Mouse (Mus musculus) megakaryocyte-erythroid progenitor cell, adult 5-6 weeks (primary cell): ENCODE data around the gene Pde9a. TPM values are rescaled to one million over a fixed set of nuclear protein-coding genes. Genes with fewer than 3 reads are reported as not detected.

Source experiments
- ATAC-seq: replicated peaks from 2 replicates; pipeline ENCODE4 v1.8.0; 2016; ENCODE audit warnings: mild to moderate bottlenecking, inconsistent platforms; ENCODE audit not compliant: severe bottlenecking, poor library complexity, low FRiP score, low TSS enrichment
- total RNA-seq, 2 experiments: library from RNA; stranded (forward) in 1 of 2; stranded (reverse) in 1 of 2; fragments of 200-1000, 215-1000 nt in 1 of 2; fragments of >200 nt in 1 of 2; fragmentation: Nextera tagmentation in 1 of 2; gene quantifications; 2 replicates each; pipeline ENCODE4 v1.2.3; 2014 to 2017

Gene Pde9a
- total RNA-seq, 2 experiments from 2014 or later: 1.4 TPM; not detected in 1

DNA sequence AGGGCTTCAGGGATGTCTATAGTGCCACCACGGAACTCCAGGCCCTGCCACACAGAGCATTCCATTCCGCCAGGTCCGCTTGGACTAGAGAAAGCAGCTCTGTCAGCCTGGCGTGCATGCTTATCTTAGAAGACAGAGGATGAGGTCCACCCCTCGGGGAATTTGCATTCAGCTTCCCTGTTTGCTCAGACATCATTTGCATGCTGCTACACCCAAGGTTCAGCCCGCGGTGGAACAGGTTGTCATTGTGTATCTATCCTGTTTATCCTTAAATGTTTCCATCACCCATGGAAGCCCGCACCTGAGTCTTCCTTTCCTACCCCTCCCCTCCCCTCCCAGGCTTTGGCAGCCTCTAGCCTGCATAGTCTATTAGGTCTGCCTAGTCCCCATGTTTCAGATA is 38.8 kb downstream of the Pde9a start:
- ATAC-seq: no peak

GRCm38 (mm10) chr17:31425827-31426698 is 40.1 kb downstream of the Pde9a start:
- no peak for ATAC-seq

DNA sequence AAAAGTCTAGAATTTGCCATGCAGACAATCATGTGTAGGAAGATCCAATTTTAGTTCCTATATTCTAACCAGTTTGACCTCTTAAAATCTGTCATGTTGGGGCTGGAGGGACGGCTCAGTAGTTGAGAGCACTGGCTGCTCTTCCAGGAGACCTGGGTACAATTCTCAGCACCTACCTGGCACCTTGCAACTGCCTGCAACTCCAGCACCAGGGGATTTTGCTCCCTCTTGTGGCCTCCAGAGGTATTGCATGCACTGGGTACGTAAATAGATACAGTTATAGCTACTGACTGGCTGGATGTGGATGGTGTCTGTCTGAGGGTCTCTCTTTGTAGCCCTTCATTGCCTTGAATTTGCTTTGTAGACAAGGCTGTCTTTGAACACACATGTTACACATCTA is 43.4 kb downstream of the Pde9a start:
- no peak for ATAC-seq

- ATAC-seq: no peak
Measured at GRCm38 (mm10) chr17:31432878-31433281, 46.9 kb downstream of the Pde9a start.

DNA sequence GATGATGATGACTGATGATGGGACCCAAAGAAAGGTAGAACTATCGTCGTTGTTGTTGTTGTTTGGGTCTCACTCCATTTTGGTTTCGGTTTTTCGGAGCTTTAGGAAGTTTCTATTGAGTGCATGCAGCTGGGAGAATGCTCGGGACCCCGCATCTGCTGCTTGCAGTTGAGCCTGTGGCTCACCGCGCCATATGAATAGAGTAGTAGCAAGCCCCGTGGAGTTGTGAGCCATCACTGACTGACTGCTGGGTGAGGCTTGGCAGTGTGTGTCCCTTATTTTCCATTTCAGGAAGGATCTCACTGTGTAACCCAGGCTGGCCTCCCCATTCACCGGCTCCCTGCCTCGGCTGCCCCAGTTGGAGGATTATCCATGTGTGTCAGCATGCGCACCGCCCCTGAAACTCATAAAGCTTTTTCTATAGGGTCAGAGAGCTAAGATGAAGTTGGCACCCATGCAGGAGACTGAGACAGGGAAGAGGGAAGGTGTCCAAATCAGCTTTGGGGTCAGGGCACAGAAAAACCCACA is 47.5 kb downstream of the Pde9a start:
- ATAC-seq: no peak

DNA sequence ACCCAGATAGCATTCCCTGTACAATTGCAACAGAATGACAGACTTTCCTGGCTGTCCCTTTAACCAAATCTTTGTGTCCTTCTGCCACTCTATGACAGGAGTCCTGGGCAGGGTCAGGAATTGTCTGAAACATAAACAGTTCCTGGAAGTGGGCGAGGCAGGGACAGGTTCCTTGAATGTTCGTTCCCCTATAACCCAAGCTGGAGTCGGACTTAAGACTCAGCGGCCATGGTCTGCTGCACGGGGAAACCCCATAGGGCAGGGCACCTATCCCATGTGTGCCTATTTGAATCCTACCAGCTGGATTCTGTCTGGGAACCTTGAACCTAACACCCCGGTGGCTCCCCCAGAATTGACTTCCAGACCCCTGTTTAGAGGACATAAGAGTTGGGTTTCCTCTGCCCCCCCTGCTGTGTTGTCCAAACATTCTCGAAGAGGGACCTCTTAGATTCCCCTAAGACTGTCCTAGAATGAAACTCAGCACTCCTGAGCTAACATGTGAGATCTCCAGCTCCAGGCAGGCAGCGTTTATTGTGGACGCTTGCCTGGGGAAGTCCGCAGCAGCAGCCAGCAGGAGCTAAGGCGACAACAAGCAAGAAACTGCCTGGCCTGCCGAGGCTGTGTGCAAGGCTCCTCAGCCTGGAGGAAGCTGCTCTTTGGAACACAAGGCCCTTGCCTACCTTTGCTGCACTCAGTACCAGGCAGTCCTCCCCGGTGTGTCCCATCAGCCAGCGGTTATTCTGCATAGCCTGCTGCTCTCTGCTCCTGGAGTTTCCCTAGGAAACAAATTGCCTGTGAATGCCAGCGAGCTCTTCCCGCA is 48.2 kb downstream of the Pde9a start:
- ATAC-seq: no peak

DNA sequence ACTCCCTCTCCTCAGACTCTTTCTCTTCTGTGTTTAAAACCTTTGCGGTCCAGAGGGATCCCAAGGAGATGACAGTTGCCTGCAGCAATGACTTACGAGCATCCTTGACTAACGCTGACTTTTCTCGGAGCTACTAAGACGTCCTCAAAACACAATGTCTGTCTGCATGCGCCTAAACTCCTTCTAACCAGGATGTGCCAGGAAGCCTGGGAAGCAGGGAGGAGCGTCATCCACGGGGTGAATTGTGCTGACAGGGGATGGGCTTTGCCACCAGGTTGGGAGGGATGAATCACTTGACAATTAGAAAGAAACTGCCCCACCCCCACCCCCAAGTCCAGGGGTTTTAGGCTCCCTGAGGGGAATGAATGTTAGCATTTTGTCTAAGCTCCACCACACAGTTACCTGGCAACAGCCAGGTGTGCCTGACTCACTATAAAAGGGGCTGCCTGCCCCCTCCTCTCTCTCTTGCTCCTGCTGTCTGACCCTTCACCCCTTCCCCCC is 48.9 kb downstream of the Pde9a start:
- no peak for ATAC-seq

DNA sequence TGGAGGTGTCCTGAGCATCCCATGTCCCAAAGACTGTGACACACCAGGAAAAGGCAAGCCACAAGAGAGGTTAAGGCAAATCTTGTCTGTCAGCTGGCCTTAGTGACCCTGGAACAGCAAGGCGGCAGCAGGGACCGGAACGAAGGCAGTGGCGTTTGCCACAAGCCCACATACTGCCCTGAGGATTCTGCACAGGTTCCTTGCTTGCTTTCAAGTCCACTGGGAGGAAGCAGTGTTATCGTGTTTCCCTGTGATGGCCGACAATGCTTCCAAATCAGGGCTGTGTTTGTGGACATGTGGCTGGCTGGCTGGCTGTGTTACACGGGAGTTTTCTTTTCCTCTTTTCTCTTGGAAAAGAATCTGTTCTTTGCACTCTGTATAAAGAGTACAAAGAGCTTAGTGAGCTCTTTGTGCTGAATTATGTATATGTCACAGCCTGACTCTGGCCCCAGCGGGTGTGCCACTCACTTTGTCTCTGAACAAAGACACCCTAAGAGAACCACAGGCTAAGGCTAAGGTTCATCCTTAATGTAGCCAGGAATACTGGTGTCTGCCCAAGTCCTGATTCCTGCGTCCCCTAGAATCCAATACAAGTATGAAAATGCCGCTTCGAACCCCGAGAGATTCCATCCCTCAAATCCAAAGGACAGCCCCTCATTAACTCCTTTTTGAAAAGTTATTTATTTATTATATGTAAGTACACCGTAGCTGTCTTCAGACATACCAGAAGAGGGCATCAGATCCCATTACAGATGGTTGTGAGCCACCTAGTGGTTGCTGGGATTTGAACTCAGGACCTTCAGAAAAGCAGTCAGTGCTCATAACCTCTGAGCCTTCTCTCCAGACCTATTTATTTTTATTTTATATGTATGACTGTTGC is 50.2 kb downstream of the Pde9a start:
- no peak for ATAC-seq

- ATAC-seq: no peak
Measured at GRCm38 (mm10) chr17:31436814-31437406, 50.9 kb downstream of the Pde9a start.

GRCm38 (mm10) chr17:31437482-31437881 is 51.5 kb downstream of the Pde9a start:
- ATAC-seq: no peak

- ATAC-seq: no peak
Measured at GRCm38 (mm10) chr17:31439978-31440377, 54.0 kb downstream of the Pde9a start.

DNA sequence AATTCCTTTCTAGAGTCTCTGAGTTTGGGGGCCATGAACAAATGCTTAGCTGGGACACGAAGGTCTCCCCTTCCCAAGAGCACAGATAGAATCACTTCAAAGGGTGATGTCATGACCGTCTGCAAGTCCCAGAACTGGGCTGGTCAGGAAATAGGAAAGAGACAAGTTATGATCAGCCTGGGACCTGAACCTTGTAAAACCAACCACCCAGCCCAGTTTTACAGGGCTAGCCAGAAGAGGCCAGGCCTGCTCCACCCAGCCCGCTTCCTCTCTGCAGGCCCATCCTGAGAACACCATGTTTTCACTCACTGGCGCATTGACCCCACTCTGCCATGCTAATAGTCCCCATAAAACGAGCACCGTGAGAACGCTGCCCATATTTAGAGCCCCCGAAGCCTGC is 56.5 kb downstream of the Pde9a start:
- ATAC-seq: no peak

- ATAC-seq: no peak
Measured at GRCm38 (mm10) chr17:31444251-31444650, 58.2 kb downstream of the Pde9a start.

GRCm38 (mm10) chr17:31445061-31445731 is 59.2 kb downstream of the Pde9a start:
- ATAC-seq: no peak

- no peak for ATAC-seq
Measured at GRCm38 (mm10) chr17:31447766-31448165, 61.8 kb downstream of the Pde9a start.

DNA sequence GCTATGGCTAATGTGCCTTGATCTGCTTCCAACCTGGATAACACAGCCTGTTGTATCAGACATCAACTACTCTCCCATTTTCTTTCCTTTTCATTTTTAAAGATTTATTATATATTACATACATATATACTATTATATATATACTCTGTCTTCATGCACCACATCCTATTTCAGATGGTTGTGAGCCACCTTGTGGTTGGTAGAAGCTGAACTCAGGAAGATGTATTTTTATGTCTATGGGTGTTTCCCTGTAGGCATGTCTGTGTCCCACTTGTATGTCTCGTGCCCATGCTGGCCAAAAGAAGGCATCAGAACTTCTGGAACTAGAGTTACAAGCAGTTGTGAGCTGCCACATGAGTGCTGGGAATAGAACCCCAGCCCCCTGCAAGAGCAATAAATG is 62.5 kb downstream of the Pde9a start:
- ATAC-seq: no peak

GRCm38 (mm10) chr17:31450206-31450605 is 64.2 kb downstream of the Pde9a start:
- no peak for ATAC-seq

- no peak for ATAC-seq
Measured at GRCm38 (mm10) chr17:31451179-31451708, 65.2 kb downstream of the Pde9a start.
